Mouse (Mus musculus): ENCODE measurements at regions not wholly inside any gene's neighbourhood (a gene's known extent, or its start where the extent isn't known, plus 50 kb on each side); places are given as distances from the start of the nearest gene placed in this dataset.

- DNase-seq (ENCODE audit: low read depth, low spot score): no peak
Measured at GRCm38 (mm10) chr17:87531411-87532157, 84.8 kb upstream of the Calm2 start.

GRCm38 (mm10) chr17:87532158-87532545, 85.4 kb upstream of the Calm2 start:
- DNase-seq (ENCODE audit: low read depth, low spot score): no peak

- no peak for DNase-seq (ENCODE audit: low read depth, low spot score)
Measured at GRCm38 (mm10) chr17:87532762-87533161, 86.0 kb upstream of the Calm2 start.

GRCm38 (mm10) chr17:87549568-87549967, 86.2 kb upstream of the Epcam start:
- no peak for DNase-seq (ENCODE audit: low read depth, low spot score)

- no peak for DNase-seq (ENCODE audit: low read depth, low spot score)
Measured at GRCm38 (mm10) chr17:87550518-87551164, 85.1 kb upstream of the Epcam start.

GRCm38 (mm10) chr17:87554561-87554960, 81.2 kb upstream of the Epcam start:
- no peak for DNase-seq (ENCODE audit: low read depth, low spot score)

GRCm38 (mm10) chr17:87558419-87558818, 77.4 kb upstream of the Epcam start:
- no peak for DNase-seq (ENCODE audit: low read depth, low spot score)

GRCm38 (mm10) chr17:87559641-87560040, 76.1 kb upstream of the Epcam start:
- no peak for DNase-seq (ENCODE audit: low read depth, low spot score)

GRCm38 (mm10) chr17:87560923-87561322, 74.9 kb upstream of the Epcam start:
- no peak for DNase-seq (ENCODE audit: low read depth, low spot score)

GRCm38 (mm10) chr17:87563375-87563774, 72.4 kb upstream of the Epcam start:
- no peak for DNase-seq (ENCODE audit: low read depth, low spot score)

- no peak for DNase-seq (ENCODE audit: low read depth, low spot score)
Measured at GRCm38 (mm10) chr17:87565631-87566030, 70.1 kb upstream of the Epcam start.

- DNase-seq (ENCODE audit: low read depth, low spot score): no peak
Measured at GRCm38 (mm10) chr17:87566296-87566695, 69.5 kb upstream of the Epcam start.

GRCm38 (mm10) chr17:87566996-87567395, 68.8 kb upstream of the Epcam start:
- no peak for DNase-seq (ENCODE audit: low read depth, low spot score)

GRCm38 (mm10) chr17:87567475-87567874, 68.3 kb upstream of the Epcam start:
- DNase-seq (ENCODE audit: low read depth, low spot score): no peak

GRCm38 (mm10) chr17:87569981-87570380, 65.8 kb upstream of the Epcam start:
- no peak for DNase-seq (ENCODE audit: low read depth, low spot score)

- DNase-seq (ENCODE audit: low read depth, low spot score): no peak
Measured at GRCm38 (mm10) chr17:87570676-87571344, 65.0 kb upstream of the Epcam start.

- DNase-seq (ENCODE audit: low read depth, low spot score): peak; percentile 79
Measured at GRCm38 (mm10) chr17:87571345-87571932, 64.3 kb upstream of the Epcam start.

- no peak for DNase-seq (ENCODE audit: low read depth, low spot score)
Measured at GRCm38 (mm10) chr17:87583575-87583974, 52.2 kb upstream of the Epcam start.

GRCm38 (mm10) chr17:87585355-87585754, 50.4 kb upstream of the Epcam start:
- no peak for DNase-seq (ENCODE audit: low read depth, low spot score)
